Mouse (Mus musculus): ENCODE data around the gene Ankrd54. TPM values are rescaled to one million over a fixed set of nuclear protein-coding genes. Genes with fewer than 3 reads are reported as not detected.

Gene Ankrd54
- polyA plus RNA-seq, 1 experiment from 2014 or later: 63.2 TPM

- Histone ChIP-seq H3K9ac (ENCODE audit: low read length) (no peak overlapping the region), H3K4me3 (ENCODE audit: low read depth, low read length) (no peak overlapping the region), H3K9me3 (ENCODE audit: control insufficient read depth, low read length) (no peaks in the 10 kb centered on the region), H3K4me2 (ENCODE audit: low read depth, severe bottlenecking) (no peak overlapping the region), H3K27me3 (ENCODE audit: control insufficient read depth, insufficient read depth, low read length) (no peaks in the 10 kb centered on the region), H3K4me1 (ENCODE audit: control insufficient read depth, insufficient read depth, low read length) (no peaks in the 10 kb centered on the region), H3K27ac (replicated peaks; ENCODE audit: low read depth, low read length) (no peak overlapping the region), H3K36me3 (ENCODE audit: control insufficient read depth, insufficient read depth, low read length) (peaks cover 18% of the 10 kb centered on the region)
- 94% methylated on average over 5 of the region's 5 CpGs for WGBS
- no peak for DNase-seq (ENCODE audit: low spot score)
- no peak for ATAC-seq (ENCODE audit: insufficient number of reproducible peaks, low FRiP score, low TSS enrichment, low read depth)
These were observed 32.8 kb upstream of the Ankrd54 start for GRCm38 (mm10) chr15:79095483-79095882.

DNA sequence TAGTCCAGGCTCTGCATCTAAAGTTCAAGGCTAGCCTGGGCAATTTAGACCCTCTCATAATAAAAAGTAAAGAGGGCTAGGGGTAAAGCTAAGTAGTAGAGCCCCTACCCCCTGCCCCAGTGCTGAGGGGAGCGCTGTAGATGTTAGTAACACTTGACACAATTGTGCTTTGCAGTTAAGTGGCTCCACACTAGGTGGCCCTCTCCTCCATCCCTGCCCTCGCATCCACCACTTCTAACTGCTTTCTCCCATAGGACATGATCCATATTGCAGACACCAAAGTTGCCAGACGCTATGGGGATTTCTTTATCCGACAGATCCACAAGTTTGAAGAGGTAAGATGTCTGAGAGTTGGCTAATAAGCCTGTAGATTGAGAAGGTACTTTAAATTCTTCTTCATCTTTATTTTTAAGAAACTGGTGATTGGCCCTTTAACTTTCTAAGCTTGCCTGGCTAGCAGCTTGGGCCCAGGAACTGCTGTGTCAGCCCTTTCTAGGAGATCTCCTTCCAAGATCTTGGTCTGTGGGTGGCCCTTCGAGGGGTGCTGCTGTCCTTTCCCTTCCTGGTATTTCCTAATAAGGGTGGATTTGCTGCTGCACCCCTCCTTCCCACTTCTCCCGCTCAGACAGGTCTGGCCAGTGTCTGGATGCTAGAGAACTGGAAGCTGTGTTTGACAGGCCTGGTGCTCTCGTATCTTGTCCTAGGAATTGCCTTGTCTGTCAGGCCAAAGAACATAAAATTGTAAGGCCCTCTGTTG, 30.6 kb upstream of the Ankrd54 start:
- H3K4me3 ChIP-seq (ENCODE audit: low read depth, low read length): no peak overlapping the region
- H3K27ac ChIP-seq (replicated peaks; ENCODE audit: low read depth, low read length): no peak overlapping the region
- 81% methylated on average over 7 of the region's 7 CpGs for WGBS
- H3K9me3 ChIP-seq (ENCODE audit: control insufficient read depth, low read length): no peaks in the 10 kb centered on the region
- ATAC-seq (ENCODE audit: insufficient number of reproducible peaks, low FRiP score, low TSS enrichment, low read depth) (no peak), DNase-seq (ENCODE audit: low spot score) (no peak)
- H3K36me3 ChIP-seq (ENCODE audit: control insufficient read depth, insufficient read depth, low read length): peaks cover 28% of the 10 kb centered on the region
- H3K4me2 ChIP-seq (ENCODE audit: low read depth, severe bottlenecking): no peak overlapping the region
- no peaks in the 10 kb centered on the region for H3K27me3 ChIP-seq (ENCODE audit: control insufficient read depth, insufficient read depth, low read length)
- no peak overlapping the region for H3K9ac ChIP-seq (ENCODE audit: low read length)
- H3K4me1 ChIP-seq (ENCODE audit: control insufficient read depth, insufficient read depth, low read length): no peaks in the 10 kb centered on the region

DNA sequence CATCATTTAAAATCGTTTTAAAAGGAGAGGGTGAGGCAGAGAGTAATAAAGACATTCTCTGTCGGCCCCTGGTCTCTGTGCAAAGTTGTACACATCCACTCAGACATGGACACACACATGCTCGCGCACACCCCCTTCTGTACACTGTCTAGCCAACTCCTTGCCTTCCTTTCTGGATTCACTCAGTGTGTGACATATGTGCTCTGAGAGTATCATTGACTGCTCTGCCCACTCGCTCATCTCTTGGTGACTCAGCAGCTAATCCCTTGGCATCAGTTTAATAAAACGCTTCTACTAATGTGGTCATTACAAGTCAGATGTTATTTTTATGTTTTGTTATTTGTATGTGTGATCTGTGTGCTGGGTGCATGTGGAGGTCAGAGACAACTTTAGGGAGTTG, 29.6 kb upstream of the Ankrd54 start:
- Histone ChIP-seq H3K4me1 (ENCODE audit: control insufficient read depth, insufficient read depth, low read length) (no peaks in the 10 kb centered on the region), H3K27ac (replicated peaks; ENCODE audit: low read depth, low read length) (no peak overlapping the region), H3K36me3 (ENCODE audit: control insufficient read depth, insufficient read depth, low read length) (peaks cover 30% of the 10 kb centered on the region), H3K4me2 (ENCODE audit: low read depth, severe bottlenecking) (no peak overlapping the region), H3K4me3 (ENCODE audit: low read depth, low read length) (no peak overlapping the region), H3K9me3 (ENCODE audit: control insufficient read depth, low read length) (no peaks in the 10 kb centered on the region), H3K9ac (ENCODE audit: low read length) (no peak overlapping the region), H3K27me3 (ENCODE audit: control insufficient read depth, insufficient read depth, low read length) (no peaks in the 10 kb centered on the region)
- ATAC-seq (ENCODE audit: insufficient number of reproducible peaks, low FRiP score, low TSS enrichment, low read depth) (no peak), DNase-seq (ENCODE audit: low spot score) (no peak)
- 91% methylated on average over 6 of the region's 6 CpGs for whole genome bisulfite sequencing

DNA sequence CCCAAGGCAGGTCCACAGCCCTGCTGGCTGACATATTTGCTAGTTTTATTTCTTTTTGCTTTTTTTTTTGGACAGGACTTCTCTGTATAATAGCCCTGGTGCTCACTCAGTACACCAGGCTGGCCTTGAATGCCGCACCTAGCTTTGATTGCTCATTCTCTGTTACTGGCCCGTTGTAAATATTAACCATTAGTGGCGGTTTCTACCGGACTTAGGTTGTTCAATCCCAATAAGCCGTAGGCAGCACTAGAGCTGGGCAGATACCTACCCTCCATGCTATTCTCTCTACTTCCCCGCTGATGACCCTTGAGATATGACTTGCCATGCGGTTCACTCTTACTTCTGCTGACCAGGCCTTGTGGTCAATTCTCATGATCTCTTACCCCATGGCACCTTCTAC, 16.9 kb upstream of the Ankrd54 start:
- H3K4me1 ChIP-seq (ENCODE audit: control insufficient read depth, insufficient read depth, low read length): peaks cover 5% of the 10 kb centered on the region; the same call in 1 of the 2 replicates
- 97% methylated on average over 7 of the region's 7 CpGs for WGBS
- ATAC-seq (ENCODE audit: insufficient number of reproducible peaks, low FRiP score, low TSS enrichment, low read depth): no peak

GRCm38 (mm10) chr15:79075658-79076365, 13.1 kb upstream of the Ankrd54 start:
- Histone ChIP-seq H3K4me1 (ENCODE audit: control insufficient read depth, insufficient read depth, low read length) (peaks cover 5% of the 10 kb centered on the region; the same call in 1 of the 2 replicates), H3K4me2 (ENCODE audit: low read depth, severe bottlenecking) (peak overlapping the region; percentile 88), H3K9me3 (ENCODE audit: control insufficient read depth, low read length) (no peaks in the 10 kb centered on the region), H3K27ac (replicated peaks; ENCODE audit: low read depth, low read length) (no peak overlapping the region), H3K36me3 (ENCODE audit: control insufficient read depth, insufficient read depth, low read length) (peaks cover 19% of the 10 kb centered on the region), H3K4me3 (ENCODE audit: low read depth, low read length) (peak overlapping the region; percentile 96), H3K9ac (ENCODE audit: low read length) (peak overlapping the region; percentile 83), H3K27me3 (ENCODE audit: control insufficient read depth, insufficient read depth, low read length) (no peaks in the 10 kb centered on the region)
- WGBS: 39% methylated on average over 15 of the region's 15 CpGs
- no peak for DNase-seq (ENCODE audit: low spot score)
- ATAC-seq (ENCODE audit: insufficient number of reproducible peaks, low FRiP score, low TSS enrichment, low read depth): peak; percentile 36; the same call in 1 of the 2 replicates

More for the DNA sequence above, 16.9 kb upstream of the Ankrd54 start:
- Histone ChIP-seq H3K9ac (ENCODE audit: low read length) (no peak overlapping the region), H3K36me3 (ENCODE audit: control insufficient read depth, insufficient read depth, low read length) (peaks cover 36% of the 10 kb centered on the region), H3K4me3 (ENCODE audit: low read depth, low read length) (no peak overlapping the region), H3K27ac (replicated peaks; ENCODE audit: low read depth, low read length) (no peak overlapping the region), H3K4me2 (ENCODE audit: low read depth, severe bottlenecking) (no peak overlapping the region), H3K9me3 (ENCODE audit: control insufficient read depth, low read length) (no peaks in the 10 kb centered on the region), H3K27me3 (ENCODE audit: control insufficient read depth, insufficient read depth, low read length) (no peaks in the 10 kb centered on the region)
- DNase-seq (ENCODE audit: low spot score): no peak

DNA sequence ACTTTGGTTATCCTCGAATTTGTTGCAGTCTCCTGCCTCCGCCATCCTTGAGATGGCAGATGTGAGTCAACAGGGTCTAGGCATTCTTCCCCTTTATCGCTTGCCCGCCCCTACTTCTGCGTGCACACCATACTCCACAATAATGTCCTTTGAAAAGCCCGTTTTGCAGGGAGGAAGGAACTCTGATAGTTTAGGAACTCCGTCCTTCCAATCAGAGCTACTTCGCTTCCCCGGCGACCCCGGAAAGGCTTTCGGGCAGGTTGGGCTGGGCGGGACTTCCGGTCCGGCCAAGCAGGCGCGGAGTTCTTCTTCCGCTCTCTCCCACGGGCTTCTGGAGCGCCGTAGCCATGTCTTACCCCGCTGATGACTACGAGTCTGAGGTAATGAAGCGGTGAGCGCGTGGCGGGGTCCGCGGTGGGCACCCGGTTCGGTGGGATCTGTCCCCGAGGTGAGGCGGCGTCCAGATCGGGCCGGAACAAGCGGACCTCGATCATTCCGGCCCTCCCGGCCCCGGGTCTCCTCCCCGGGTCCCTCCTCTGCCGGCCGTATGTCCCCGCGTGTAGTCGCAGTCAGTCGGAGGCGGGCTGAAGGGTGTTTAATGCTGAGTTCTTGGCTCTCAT, 12.3 kb upstream of the Ankrd54 start, which contains the start of gene Eif3l:
TSS of gene Eif3l (plus strand) at position 267 of the 620 bp plus-strand sequence.
- H3K4me3 ChIP-seq (ENCODE audit: low read depth, low read length): peak within 1 kb of the TSS; percentile 96
- peak within 1 kb of the TSS; percentile 83 for H3K9ac ChIP-seq (ENCODE audit: low read length)
- no peaks in the 10 kb centered on the region for H3K27me3 ChIP-seq (ENCODE audit: control insufficient read depth, insufficient read depth, low read length)
- no peaks in the 10 kb centered on the region for H3K9me3 ChIP-seq (ENCODE audit: control insufficient read depth, low read length)
- peaks cover 17% of the 10 kb centered on the region for H3K36me3 ChIP-seq (ENCODE audit: control insufficient read depth, insufficient read depth, low read length)
- ATAC-seq (ENCODE audit: insufficient number of reproducible peaks, low FRiP score, low TSS enrichment, low read depth): peak; percentile 66
- H3K4me2 ChIP-seq (ENCODE audit: low read depth, severe bottlenecking): peak within 1 kb of the TSS; percentile 88
- H3K27ac ChIP-seq (replicated peaks; ENCODE audit: low read depth, low read length): peak within 1 kb of the TSS; percentile 86
- under 1% methylated on average over 49 of the region's 49 CpGs for WGBS
- H3K4me1 ChIP-seq (ENCODE audit: control insufficient read depth, insufficient read depth, low read length): peaks cover 5% of the 10 kb centered on the region; the same call in 1 of the 2 replicates
- peak; percentile 92 for DNase-seq (ENCODE audit: low spot score)

GRCm38 (mm10) chr15:79074446-79074845, 11.8 kb upstream of the Ankrd54 start:
- peak overlapping the region; percentile 83; the same call in 1 of the 2 replicates for H3K9ac ChIP-seq (ENCODE audit: low read length)
- WGBS: 38% methylated on average over 10 of the region's 10 CpGs
- peak overlapping the region; percentile 96 for H3K4me3 ChIP-seq (ENCODE audit: low read depth, low read length)
- H3K27me3 ChIP-seq (ENCODE audit: control insufficient read depth, insufficient read depth, low read length): no peaks in the 10 kb centered on the region
- peaks cover 11% of the 10 kb centered on the region for H3K36me3 ChIP-seq (ENCODE audit: control insufficient read depth, insufficient read depth, low read length)
- H3K4me2 ChIP-seq (ENCODE audit: low read depth, severe bottlenecking): peak overlapping the region; percentile 88
- DNase-seq (ENCODE audit: low spot score): no peak
- no peak for ATAC-seq (ENCODE audit: insufficient number of reproducible peaks, low FRiP score, low TSS enrichment, low read depth)
- H3K27ac ChIP-seq (replicated peaks; ENCODE audit: low read depth, low read length): peak overlapping the region; percentile 86
- peaks cover 5% of the 10 kb centered on the region; the same call in 1 of the 2 replicates for H3K4me1 ChIP-seq (ENCODE audit: control insufficient read depth, insufficient read depth, low read length)
- no peaks in the 10 kb centered on the region for H3K9me3 ChIP-seq (ENCODE audit: control insufficient read depth, low read length)

- Histone ChIP-seq H3K27ac (replicated peaks; ENCODE audit: low read depth, low read length) (no peak overlapping the region), H3K36me3 (ENCODE audit: control insufficient read depth, insufficient read depth, low read length) (peaks cover 10% of the 10 kb centered on the region), H3K4me1 (ENCODE audit: control insufficient read depth, insufficient read depth, low read length) (peaks cover 5% of the 10 kb centered on the region; the same call in 1 of the 2 replicates), H3K9me3 (ENCODE audit: control insufficient read depth, low read length) (no peaks in the 10 kb centered on the region), H3K27me3 (ENCODE audit: control insufficient read depth, insufficient read depth, low read length) (no peaks in the 10 kb centered on the region), H3K9ac (ENCODE audit: low read length) (no peak overlapping the region), H3K4me3 (ENCODE audit: low read depth, low read length) (no peak overlapping the region), H3K4me2 (ENCODE audit: low read depth, severe bottlenecking) (no peak overlapping the region)
- ATAC-seq (ENCODE audit: insufficient number of reproducible peaks, low FRiP score, low TSS enrichment, low read depth): no peak
- DNase-seq (ENCODE audit: low spot score): no peak
These were observed 11.1 kb upstream of the Ankrd54 start for GRCm38 (mm10) chr15:79073752-79074151.

Data from limb, embryonic 11.5 days (tissue).